Mouse (Mus musculus) hindbrain, embryonic 14.5 days (tissue): ENCODE measurements at regions not wholly inside any gene's neighbourhood (a gene's known extent, or its start where the extent isn't known, plus 50 kb on each side); places are given as distances from the start of the nearest gene placed in this dataset.

ENCODE experiments used
- ATAC-seq: fragments of 200-750 bp; cut with Nextera tagmentation; 2 replicates; pipeline ENCODE4 v1.8.0; 2017; ENCODE audit warnings: moderate number of reproducible peaks, mild to moderate bottlenecking, moderate TSS enrichment, moderate library complexity; ENCODE audit not compliant: low FRiP score
- DNase-seq: peaks from one replicate; pipeline ENCODE4 v3.0.0-alpha.2; 2015; ENCODE audit warnings: low spot score
- H3K27ac ChIP-seq: fragments of 300-500 bp; sonication (generic); 2 replicates; pipeline ENCODE4 v1.5.1; 2014; ENCODE audit warnings: mild to moderate bottlenecking, moderate library complexity
- H3K27me3 ChIP-seq: fragments of 300-500 bp; sonication (generic); 2 replicates; pipeline ENCODE4 v1.6.1; 2014; ENCODE audit warnings: mild to moderate bottlenecking, low read length, mixed read lengths; ENCODE audit not compliant: control insufficient read depth, insufficient read depth
- H3K36me3 ChIP-seq: fragments of 300-500 bp; sonication (generic); replicated peaks from 2 replicates; pipeline ENCODE4 v1.6.1; 2014; ENCODE audit not compliant: control insufficient read depth, insufficient read depth
- H3K4me1 ChIP-seq: fragments of 300-500 bp; sonication (generic); replicated peaks from 2 replicates; pipeline ENCODE4 v1.6.1; 2014; ENCODE audit warnings: antibody characterized with exemption, low read length, mixed read lengths; ENCODE audit not compliant: control insufficient read depth, insufficient read depth
- H3K4me2 ChIP-seq: fragments of 300-500 bp; sonication (generic); replicated peaks from 2 replicates; pipeline ENCODE4 v1.6.1; 2014; ENCODE audit warnings: mild to moderate bottlenecking, moderate library complexity
- H3K4me3 ChIP-seq: fragments of 300-500 bp; sonication (generic); replicated peaks from 2 replicates; pipeline ENCODE4 v1.5.1; 2014; ENCODE audit warnings: mild to moderate bottlenecking, low read length
- H3K9ac ChIP-seq: fragments of 300-500 bp; sonication (generic); 2 replicates; pipeline ENCODE4 v1.6.1; 2014
- H3K9me3 ChIP-seq: fragments of 300-500 bp; sonication (generic); 2 replicates; pipeline ENCODE4 v1.6.1; 2016; ENCODE audit warnings: low read length; ENCODE audit not compliant: control insufficient read depth
- WGBS: fragments of 180-500 bp; shearing (Covaris S2); extraction: QIAGEN DNeasy Blood & Tissue Kit; methylation state at CpG from one replicate; pipeline ENCODE4 v1.1.7; 2014; 5-methylcytosine and 5-hydroxymethylcytosine counted together

GRCm38 (mm10) chr3:117520461-117520860 is 54.2 kb upstream of the Plppr5 start:
- Histone ChIP-seq H3K4me1 (no peaks in the 10 kb centered on the region), H3K4me2 (no peak overlapping the region), H3K27ac (no peak overlapping the region), H3K9me3 (no peaks in the 10 kb centered on the region), H3K9ac (no peak overlapping the region), H3K4me3 (no peak overlapping the region), H3K36me3 (no peaks in the 10 kb centered on the region), H3K27me3 (no peaks in the 10 kb centered on the region)
- ATAC-seq (no peak), DNase-seq (no peak)
- 50% methylated on average over 2 of the region's 2 CpGs for WGBS

DNA sequence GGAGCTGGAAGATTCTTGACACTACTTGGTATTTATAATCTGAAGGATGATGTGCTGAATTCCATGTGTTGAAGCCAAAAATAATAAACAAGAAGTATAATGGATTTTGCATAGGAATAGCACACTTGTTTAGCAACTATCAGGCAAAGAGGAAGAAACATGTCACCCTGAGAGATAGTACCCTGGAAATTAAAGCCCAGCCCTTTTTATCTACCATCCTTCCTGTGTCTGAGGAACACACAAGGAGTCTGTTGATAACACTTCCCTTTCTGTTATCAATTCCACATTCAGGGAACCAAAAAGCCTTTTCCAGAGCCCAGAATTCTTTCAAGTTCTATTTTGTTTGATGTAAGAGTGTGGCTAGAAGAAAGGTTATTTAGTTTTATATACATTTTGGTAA is 66.5 kb upstream of the Plppr5 start:
- DNase-seq (no peak), ATAC-seq (no peak)
- no peak overlapping the region for H3K4me2 ChIP-seq
- H3K27ac ChIP-seq = no peak overlapping the region
- H3K4me3 ChIP-seq = no peak overlapping the region
- H3K4me1 ChIP-seq = no peaks in the 10 kb centered on the region
- H3K9me3 ChIP-seq = no peaks in the 10 kb centered on the region
- no peaks in the 10 kb centered on the region for H3K27me3 ChIP-seq
- no peak overlapping the region for H3K9ac ChIP-seq
- no peaks in the 10 kb centered on the region for H3K36me3 ChIP-seq

GRCm38 (mm10) chr3:117506151-117506723 is 68.4 kb upstream of the Plppr5 start:
- no peaks in the 10 kb centered on the region for H3K4me1 ChIP-seq
- ATAC-seq = no peak
- no peak overlapping the region for H3K4me3 ChIP-seq
- no peak overlapping the region for H3K4me2 ChIP-seq
- H3K27me3 ChIP-seq = no peaks in the 10 kb centered on the region
- H3K27ac ChIP-seq = no peak overlapping the region
- H3K36me3 ChIP-seq = no peaks in the 10 kb centered on the region
- no peak overlapping the region for H3K9ac ChIP-seq
- DNase-seq = no peak
- no peaks in the 10 kb centered on the region for H3K9me3 ChIP-seq
- 31% methylated on average over 1 of the region's 1 CpGs for WGBS

DNA sequence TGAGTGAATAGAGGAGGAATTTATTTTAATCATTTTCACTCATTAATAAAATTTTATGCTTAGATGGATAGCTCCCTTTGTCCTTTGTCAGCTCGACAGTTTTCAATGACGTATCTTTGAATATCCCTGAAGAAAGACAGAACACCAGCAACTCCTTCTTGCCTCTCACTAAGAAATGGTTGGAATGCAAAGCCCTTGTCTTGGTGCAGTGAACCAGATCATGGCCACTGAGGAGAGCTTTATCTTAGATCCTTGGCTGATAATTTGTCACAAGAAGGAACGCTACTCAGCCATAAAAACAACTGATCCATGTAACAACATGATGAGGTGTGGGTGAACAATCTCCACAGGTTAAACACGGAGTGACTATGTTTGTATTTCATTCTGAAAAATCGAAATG is 73.5 kb upstream of the Plppr5 start:
- Histone ChIP-seq H3K4me1 (no peaks in the 10 kb centered on the region), H3K9ac (no peak overlapping the region), H3K27ac (no peak overlapping the region), H3K27me3 (no peaks in the 10 kb centered on the region), H3K9me3 (no peaks in the 10 kb centered on the region), H3K36me3 (no peaks in the 10 kb centered on the region), H3K4me2 (no peak overlapping the region), H3K4me3 (no peak overlapping the region)
- ATAC-seq = no peak
- DNase-seq = no peak
- 11% methylated on average over 5 of the region's 5 CpGs for WGBS

- ATAC-seq (no peak), DNase-seq (no peak)
- Histone ChIP-seq H3K27me3 (no peaks in the 10 kb centered on the region), H3K9ac (no peak overlapping the region), H3K9me3 (no peaks in the 10 kb centered on the region), H3K27ac (no peak overlapping the region), H3K4me3 (no peak overlapping the region), H3K4me1 (no peaks in the 10 kb centered on the region), H3K36me3 (no peaks in the 10 kb centered on the region), H3K4me2 (no peak overlapping the region)
- 83% methylated on average over 5 of the region's 5 CpGs for WGBS
These were observed 76.3 kb upstream of the Plppr5 start for GRCm38 (mm10) chr3:117498138-117498897.

GRCm38 (mm10) chr3:117494118-117494517 is 80.5 kb upstream of the Plppr5 start:
- no peaks in the 10 kb centered on the region for H3K27me3 ChIP-seq
- H3K9ac ChIP-seq = no peak overlapping the region
- no peaks in the 10 kb centered on the region for H3K36me3 ChIP-seq
- H3K9me3 ChIP-seq = no peaks in the 10 kb centered on the region
- WGBS = 75% methylated on average over 2 of the region's 2 CpGs
- H3K4me1 ChIP-seq = no peaks in the 10 kb centered on the region
- H3K27ac ChIP-seq = no peak overlapping the region
- no peak overlapping the region for H3K4me2 ChIP-seq
- ATAC-seq = no peak
- no peak overlapping the region for H3K4me3 ChIP-seq
- no peak for DNase-seq

DNA sequence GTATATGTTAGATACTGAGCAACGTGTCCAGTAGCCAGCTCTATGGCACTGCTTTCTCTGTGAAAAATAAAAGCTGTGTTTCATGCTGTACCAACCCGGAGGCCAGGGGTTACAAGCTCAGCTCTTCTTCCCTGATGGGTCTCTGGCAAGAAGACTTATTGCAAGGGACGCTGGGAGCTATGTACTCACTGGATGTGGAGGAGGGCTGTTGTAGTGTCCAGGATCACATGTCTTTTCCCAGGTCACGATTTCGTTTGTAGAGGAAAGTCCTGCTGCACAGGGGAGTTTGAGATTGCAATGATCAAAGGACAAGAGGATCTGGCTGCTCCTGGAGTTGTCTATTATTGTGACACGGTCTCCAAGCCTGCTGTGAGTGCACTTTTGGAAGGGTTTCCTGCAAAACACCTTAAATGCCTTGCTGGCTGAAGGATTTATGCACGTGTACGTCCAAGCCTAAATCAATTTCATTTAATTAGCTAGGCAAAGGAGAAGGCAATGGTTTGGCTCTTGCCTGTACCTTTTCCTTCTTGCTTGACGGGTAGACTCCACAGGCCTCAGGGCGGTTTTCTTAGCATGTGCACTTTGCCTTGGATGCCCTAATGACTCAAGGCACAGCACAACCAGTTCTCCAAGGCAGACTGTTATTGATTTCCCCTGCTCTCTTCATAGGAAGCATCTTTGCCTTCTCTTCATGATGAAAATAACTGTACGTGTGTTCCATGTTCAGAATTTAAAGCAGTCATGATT is 87.2 kb upstream of the Plppr5 start:
- H3K27me3 ChIP-seq = no peaks in the 10 kb centered on the region
- ATAC-seq (no peak), DNase-seq (no peak)
- H3K9ac ChIP-seq = no peak overlapping the region
- no peaks in the 10 kb centered on the region for H3K9me3 ChIP-seq
- no peaks in the 10 kb centered on the region for H3K36me3 ChIP-seq
- H3K4me1 ChIP-seq = no peaks in the 10 kb centered on the region
- 79% methylated on average over 11 of the region's 11 CpGs for WGBS
- no peak overlapping the region for H3K27ac ChIP-seq
- H3K4me2 ChIP-seq = no peak overlapping the region
- no peak overlapping the region for H3K4me3 ChIP-seq

DNA sequence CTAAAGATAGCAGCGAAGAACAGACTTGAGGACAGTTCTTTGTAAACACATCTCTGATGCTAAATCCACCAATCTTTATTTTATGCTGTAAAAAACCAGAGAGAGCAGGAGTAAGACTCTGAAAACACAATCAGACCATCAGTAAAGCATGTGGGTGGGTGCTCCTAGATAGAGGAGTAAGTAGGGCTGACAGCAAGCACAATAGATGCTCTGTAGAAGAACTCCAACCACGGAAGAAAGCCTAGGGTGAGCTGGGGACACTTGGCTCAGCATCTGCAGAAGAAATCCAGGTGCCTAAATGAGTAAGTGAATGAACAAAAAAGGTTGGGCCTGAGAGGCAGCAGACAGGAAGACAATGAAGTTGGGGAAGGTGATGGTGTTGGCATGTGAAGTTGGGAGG is 88.3 kb upstream of the Plppr5 start:
- no peak overlapping the region for H3K27ac ChIP-seq
- 79% methylated on average over 2 of the region's 2 CpGs for WGBS
- H3K9me3 ChIP-seq = no peaks in the 10 kb centered on the region
- H3K4me2 ChIP-seq = no peak overlapping the region
- DNase-seq (no peak), ATAC-seq (no peak)
- no peaks in the 10 kb centered on the region for H3K4me1 ChIP-seq
- no peaks in the 10 kb centered on the region for H3K27me3 ChIP-seq
- no peak overlapping the region for H3K4me3 ChIP-seq
- no peak overlapping the region for H3K9ac ChIP-seq
- no peaks in the 10 kb centered on the region for H3K36me3 ChIP-seq

GRCm38 (mm10) chr3:117480131-117480530 is 94.5 kb upstream of the Plppr5 start:
- Histone ChIP-seq H3K4me2 (no peak overlapping the region), H3K27ac (no peak overlapping the region), H3K27me3 (no peaks in the 10 kb centered on the region), H3K36me3 (no peaks in the 10 kb centered on the region), H3K4me3 (no peak overlapping the region), H3K9me3 (no peaks in the 10 kb centered on the region), H3K9ac (no peak overlapping the region), H3K4me1 (no peaks in the 10 kb centered on the region)
- DNase-seq = no peak
- 83% methylated on average over 3 of the region's 3 CpGs for WGBS
- no peak for ATAC-seq
